Mouse (Mus musculus) heart, embryonic 15.5 days (tissue): Measurements from ENCODE around the gene Rhox1. TPM values are rescaled to one million over a fixed set of nuclear protein-coding genes. Genes with fewer than 3 reads are reported as not detected.
"Not testable (repeated sequence)": the region's sequence is repeated elsewhere in the genome, so short reads cannot be mapped to it uniquely, and the experiment has no call there.

Experiments
- ATAC-seq: fragments of 200-750 bp; cut with Nextera tagmentation; replicated peaks from 2 replicates; pipeline ENCODE4 v1.8.0; 2017; ENCODE audit warnings: low read depth, moderate TSS enrichment; ENCODE audit not compliant: insufficient number of reproducible peaks, insufficient read depth, low FRiP score
- H3K27ac ChIP-seq: fragments of 300-500 bp; sonication (generic); 2 replicates; pipeline ENCODE4 v1.5.1; 2015; ENCODE audit warnings: mild to moderate bottlenecking, inconsistent platforms
- H3K27me3 ChIP-seq: fragments of 300-500 bp; sonication (generic); 2 replicates; pipeline ENCODE4 v1.6.1; 2015; ENCODE audit warnings: inconsistent platforms
- H3K36me3 ChIP-seq: fragments of 300-500 bp; sonication (generic); 2 replicates; pipeline ENCODE4 v1.6.1; 2015; ENCODE audit warnings: mild to moderate bottlenecking, inconsistent platforms
- H3K4me1 ChIP-seq: fragments of 300-500 bp; sonication (generic); replicated peaks from 2 replicates; pipeline ENCODE4 v1.6.1; 2015; ENCODE audit warnings: inconsistent platforms
- H3K4me2 ChIP-seq: fragments of 300-500 bp; sonication (generic); 2 replicates; pipeline ENCODE4 v1.6.1; 2015; ENCODE audit warnings: inconsistent platforms, mild to moderate bottlenecking, moderate library complexity
- H3K4me3 ChIP-seq: fragments of 300-500 bp; sonication (generic); 2 replicates; pipeline ENCODE4 v1.5.1; 2015; ENCODE audit warnings: mild to moderate bottlenecking, inconsistent platforms
- H3K9ac ChIP-seq: fragments of 300-500 bp; sonication (generic); 2 replicates; pipeline ENCODE4 v1.6.1; 2015; ENCODE audit warnings: mild to moderate bottlenecking, inconsistent platforms
- H3K9me3 ChIP-seq: fragments of 300-500 bp; sonication (generic); replicated peaks from 2 replicates; pipeline ENCODE4 v1.6.1; 2016; ENCODE audit warnings: inconsistent platforms
- WGBS: fragments of 180-500 bp; shearing (Covaris S2); methylation state at CpG from one replicate; pipeline ENCODE4 v1.1.7; 2015; ENCODE audit warnings: mixed read lengths; 5-methylcytosine and 5-hydroxymethylcytosine counted together
- polyA plus RNA-seq: library from polyadenylated mRNA; unstranded; fragments of >200 nt; fragmentation: Nextera tagmentation; extraction: Ambion mirVana; gene quantifications from 2 replicates; pipeline ENCODE4 v1.2.1, GENCODE M21; 2015

The Rhox1 gene
- polyA plus RNA-seq = not detected in 2 replicates

DNA sequence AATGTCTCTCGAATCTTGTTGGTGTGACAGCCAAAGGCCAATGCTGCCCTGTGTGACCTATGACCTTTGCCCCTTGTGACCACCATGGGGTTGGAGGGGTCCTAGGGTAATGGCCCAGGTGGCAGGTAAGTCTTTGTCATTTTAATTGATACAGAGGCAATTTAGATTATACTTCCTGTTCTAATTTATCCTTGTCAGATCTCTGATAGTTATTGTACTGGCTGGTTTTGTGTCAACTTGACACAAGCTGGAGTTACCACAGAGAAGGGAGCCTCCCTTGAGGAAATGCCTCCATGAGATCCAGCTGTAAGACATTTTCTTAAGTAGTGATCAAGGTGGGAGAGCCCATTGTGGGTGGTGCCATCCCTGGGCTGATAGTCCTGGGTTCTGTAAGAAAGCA is at the start of gene Rhox1:
Gene Rhox1, minus strand, starts transcription at position 101 of the 400 bp plus-strand sequence.
- WGBS = 61% methylated on average over 1 of the region's 1 CpGs
- not testable (repeated sequence) for ATAC-seq, H3K4me2 ChIP-seq, H3K9me3 ChIP-seq, H3K9ac ChIP-seq, H3K27me3 ChIP-seq, H3K4me3 ChIP-seq, H3K27ac ChIP-seq, H3K4me1 ChIP-seq, H3K36me3 ChIP-seq

DNA sequence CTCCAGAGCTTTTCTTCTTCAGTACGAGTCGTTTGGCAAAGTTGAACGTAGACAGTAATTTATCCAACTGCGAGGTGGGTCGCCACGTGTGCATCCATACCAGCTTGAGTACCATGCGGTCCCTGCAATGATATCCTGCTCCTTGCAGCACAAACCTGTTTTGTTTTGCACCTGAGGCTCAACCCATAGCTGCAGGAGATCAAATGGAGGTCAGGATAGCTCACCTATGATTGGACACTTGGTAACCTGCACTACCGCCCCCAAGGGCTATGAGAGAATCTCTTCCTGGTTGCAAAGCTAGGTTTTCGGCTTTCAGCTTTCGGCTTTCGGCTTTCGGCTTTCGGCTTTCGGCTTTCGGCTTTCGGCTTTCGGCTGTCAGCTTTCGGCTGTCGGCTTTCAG is 43.0 kb upstream of the Rhox1 start, which contains the start of gene Rhox4a:
Gene Rhox4a, plus strand, starts transcription at position 301 of the 400 bp plus-strand sequence.
- H3K9me3 ChIP-seq, H3K4me1 ChIP-seq, H3K4me3 ChIP-seq, H3K27me3 ChIP-seq, H3K27ac ChIP-seq, H3K36me3 ChIP-seq, H3K9ac ChIP-seq, ATAC-seq, H3K4me2 ChIP-seq: not testable (repeated sequence)
- WGBS = 90% methylated on average over 9 of the region's 19 CpGs

DNA sequence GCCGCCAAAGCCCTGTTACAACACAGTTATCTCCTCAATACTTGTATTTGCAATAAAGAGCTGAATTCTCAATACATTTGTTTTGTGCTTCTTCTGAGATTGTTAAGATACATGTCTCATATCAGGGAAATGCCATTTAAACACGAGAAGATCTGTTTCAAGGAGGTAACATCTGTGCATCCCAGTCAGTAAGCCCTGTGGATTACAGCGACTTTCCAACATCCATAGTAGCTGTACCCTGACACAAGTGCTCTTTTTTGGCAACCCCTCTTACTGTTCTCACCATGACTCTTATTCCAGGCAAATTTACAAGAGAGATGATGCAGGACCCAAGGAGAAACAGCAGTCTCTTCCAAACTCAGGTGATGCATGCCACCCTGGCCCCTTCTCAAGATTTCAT is 27.6 kb upstream of the Rhox1 start, which contains the start of gene Rhox3a:
Gene Rhox3a, plus strand, starts transcription at position 301 of the 400 bp plus-strand sequence.
- not testable (repeated sequence) for H3K36me3 ChIP-seq, H3K27ac ChIP-seq, H3K9me3 ChIP-seq, H3K4me1 ChIP-seq, H3K4me3 ChIP-seq, ATAC-seq, H3K4me2 ChIP-seq, H3K27me3 ChIP-seq, H3K9ac ChIP-seq
- 80% methylated on average over 1 of the region's 3 CpGs for WGBS

DNA sequence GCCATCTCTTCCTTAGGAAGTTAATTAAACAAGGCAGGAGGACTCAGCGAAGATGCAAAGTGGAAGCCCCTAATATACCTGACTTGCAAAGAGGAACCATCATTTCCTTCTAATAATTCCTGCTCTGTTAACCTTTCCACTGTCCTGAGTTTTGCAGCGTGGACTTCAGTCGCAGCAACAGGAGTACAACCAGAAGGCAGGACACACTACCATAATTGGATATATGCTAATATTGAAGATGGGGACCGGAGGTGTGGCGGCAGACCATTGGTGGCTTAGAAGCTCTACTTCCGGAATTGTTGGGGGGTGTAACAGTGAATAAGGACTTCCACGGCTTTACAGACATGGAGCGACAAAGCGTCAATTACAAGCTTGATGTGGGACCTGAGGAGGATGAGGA is 22.6 kb upstream of the Rhox1 start, which contains the start of gene Rhox2a:
Gene Rhox2a, plus strand, starts transcription at position 301 of the 400 bp plus-strand sequence.
- H3K4me2 ChIP-seq, H3K27ac ChIP-seq, H3K9me3 ChIP-seq, H3K27me3 ChIP-seq, H3K4me1 ChIP-seq, ATAC-seq, H3K36me3 ChIP-seq, H3K9ac ChIP-seq, H3K4me3 ChIP-seq: not testable (repeated sequence)
- WGBS = 73% methylated on average over 2 of the region's 9 CpGs

DNA sequence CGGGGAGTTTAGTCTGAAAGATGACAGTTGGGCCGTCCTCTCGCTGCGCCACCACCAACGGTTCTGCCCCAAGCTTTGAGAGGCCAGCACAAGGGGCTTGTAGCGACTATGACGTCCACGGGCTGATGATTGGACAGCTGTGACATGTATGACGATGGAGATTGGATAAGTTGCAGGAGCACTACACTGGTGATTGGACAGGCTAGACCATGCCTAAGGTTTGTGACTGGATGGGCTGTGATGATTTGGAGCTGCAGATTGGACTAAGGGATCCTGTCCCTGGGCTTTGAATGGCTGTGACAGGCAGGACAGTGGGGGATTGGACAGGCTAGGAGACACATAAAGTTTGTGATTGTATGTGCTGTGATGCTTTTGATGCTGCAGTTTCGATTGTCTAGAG is 11.1 kb downstream of the Rhox1 start, which contains the start of gene Gm9:
Gene Gm9, minus strand, starts transcription at position 101 of the 400 bp plus-strand sequence.
- no peaks in the 10 kb centered on the region for H3K36me3 ChIP-seq
- WGBS = 82% methylated on average over 10 of the region's 10 CpGs
- H3K9me3 ChIP-seq = no peaks in the 10 kb centered on the region
- no peaks in the 10 kb centered on the region for H3K27me3 ChIP-seq
- ATAC-seq = no peak
- no peak within 1 kb of the TSS for H3K27ac ChIP-seq
- H3K4me2 ChIP-seq = no peak within 1 kb of the TSS
- H3K9ac ChIP-seq = no peak within 1 kb of the TSS
- no peak within 1 kb of the TSS for H3K4me3 ChIP-seq
- no peaks in the 10 kb centered on the region for H3K4me1 ChIP-seq

DNA sequence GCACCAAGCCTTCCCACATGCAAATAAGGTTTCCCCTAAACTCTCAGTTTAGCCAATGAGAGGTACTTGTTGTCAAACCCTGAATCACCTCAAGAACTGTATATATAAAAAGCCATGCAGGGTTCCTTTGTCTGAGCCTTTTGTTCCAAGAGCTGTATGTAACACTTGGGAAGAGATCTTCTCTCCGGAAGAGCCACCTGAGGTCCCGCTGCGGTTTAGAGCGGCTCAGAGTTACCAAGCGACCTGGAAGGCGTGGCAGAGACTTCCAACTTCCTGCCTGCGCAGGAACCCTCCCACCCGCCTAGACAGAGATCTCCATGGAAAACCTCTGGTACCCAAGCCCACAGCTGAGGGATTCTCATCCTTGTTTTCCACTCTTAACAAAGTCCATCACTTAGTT is 23.4 kb downstream of the Rhox1 start:
- Histone ChIP-seq H3K4me2 (no peak overlapping the region), H3K4me1 (no peaks in the 10 kb centered on the region), H3K36me3 (no peaks in the 10 kb centered on the region), H3K9me3 (no peaks in the 10 kb centered on the region), H3K27ac (no peak overlapping the region), H3K27me3 (no peaks in the 10 kb centered on the region), H3K9ac (no peak overlapping the region), H3K4me3 (no peak overlapping the region)
- no peak for ATAC-seq
- WGBS = 42% methylated on average over 8 of the region's 8 CpGs

DNA sequence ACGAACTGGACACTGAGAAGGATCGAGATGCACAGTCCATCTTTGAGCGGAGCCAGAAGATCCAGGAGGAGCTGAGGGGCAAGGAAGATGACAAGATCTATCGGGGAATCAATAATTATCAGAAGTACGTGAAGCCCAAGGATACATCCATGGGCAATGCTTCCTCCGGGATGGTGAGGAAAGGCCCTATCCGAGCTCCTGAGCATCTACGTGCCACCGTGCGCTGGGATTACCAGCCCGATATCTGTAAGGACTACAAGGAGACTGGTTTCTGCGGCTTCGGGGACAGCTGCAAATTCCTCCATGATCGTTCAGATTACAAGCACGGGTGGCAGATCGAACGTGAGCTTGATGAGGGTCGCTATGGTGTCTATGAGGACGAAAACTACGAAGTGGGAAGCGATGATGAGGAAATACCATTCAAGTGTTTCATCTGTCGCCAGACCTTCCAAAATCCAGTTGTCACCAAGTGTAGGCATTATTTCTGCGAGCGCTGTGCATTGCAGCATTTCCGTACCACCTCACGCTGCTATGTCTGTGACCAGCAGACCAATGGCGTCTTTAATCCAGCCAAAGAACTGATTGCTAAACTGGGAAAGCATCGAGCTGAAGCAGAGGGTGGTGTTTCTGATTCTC is 30.2 kb downstream of the Rhox1 start:
- H3K4me2 ChIP-seq = peak overlapping the region; percentile 68
- no peaks in the 10 kb centered on the region for H3K27me3 ChIP-seq
- H3K9ac ChIP-seq = peak overlapping the region; percentile 55
- WGBS = 23% methylated on average over 28 of the region's 28 CpGs
- no peaks in the 10 kb centered on the region for H3K9me3 ChIP-seq
- H3K4me3 ChIP-seq = peak overlapping the region; percentile 63
- peak overlapping the region; percentile 62; the same call in 1 of the 2 replicates for H3K27ac ChIP-seq
- H3K4me1 ChIP-seq = no peaks in the 10 kb centered on the region
- no peak for ATAC-seq
- H3K36me3 ChIP-seq = no peaks in the 10 kb centered on the region

DNA sequence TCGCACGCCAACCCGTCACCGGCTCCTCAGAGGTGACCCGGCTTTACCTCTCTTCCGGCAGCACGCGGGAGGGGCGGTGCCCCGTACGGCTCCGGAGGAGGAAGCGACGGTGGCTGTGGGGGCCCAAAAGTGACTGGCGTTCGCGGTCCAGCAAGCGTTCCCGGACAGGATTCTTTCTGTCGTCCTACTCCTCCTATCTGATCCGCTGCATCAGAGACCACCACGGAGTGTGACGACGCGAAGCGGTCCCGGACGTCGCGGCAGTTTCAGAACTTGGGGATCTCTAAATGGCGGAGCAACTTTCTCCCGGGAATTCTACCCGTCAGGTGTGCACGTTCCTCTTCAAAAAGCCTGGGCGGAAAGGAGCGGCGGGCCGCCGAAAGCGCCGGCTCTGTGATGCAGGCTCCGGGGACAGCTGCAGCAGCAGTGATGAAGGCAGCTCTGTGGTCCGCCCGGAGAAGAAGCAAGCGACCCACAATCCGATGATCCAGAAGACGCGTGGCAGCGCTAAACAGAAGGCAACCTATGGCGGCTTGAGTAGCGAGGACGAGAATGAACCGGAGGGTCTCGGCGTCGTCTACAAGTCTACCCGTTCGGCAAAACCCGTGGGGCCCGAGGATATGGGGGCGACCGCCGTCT is 30.8 kb downstream of the Rhox1 start, which contains the start of the genes Ndufa1 and Rnf113a1:
Gene Ndufa1, minus strand, starts transcription at position 59 of the 639 bp plus-strand sequence.
Gene Rnf113a1, plus strand, starts transcription at position 141 of the 639 bp plus-strand sequence.
- Histone ChIP-seq H3K27me3 (no peaks in the 10 kb centered on the region), H3K4me1 (no peaks in the 10 kb centered on the region), H3K9ac (peak within 1 kb of the TSS; percentile 55), H3K4me2 (peak within 1 kb of the TSS; percentile 68), H3K9me3 (no peaks in the 10 kb centered on the region), H3K36me3 (no peaks in the 10 kb centered on the region), H3K4me3 (peak within 1 kb of the TSS; percentile 63), H3K27ac (peak within 1 kb of the TSS; percentile 62)
- 15% methylated on average over 63 of the region's 63 CpGs for WGBS
- ATAC-seq = peak; percentile 66

DNA sequence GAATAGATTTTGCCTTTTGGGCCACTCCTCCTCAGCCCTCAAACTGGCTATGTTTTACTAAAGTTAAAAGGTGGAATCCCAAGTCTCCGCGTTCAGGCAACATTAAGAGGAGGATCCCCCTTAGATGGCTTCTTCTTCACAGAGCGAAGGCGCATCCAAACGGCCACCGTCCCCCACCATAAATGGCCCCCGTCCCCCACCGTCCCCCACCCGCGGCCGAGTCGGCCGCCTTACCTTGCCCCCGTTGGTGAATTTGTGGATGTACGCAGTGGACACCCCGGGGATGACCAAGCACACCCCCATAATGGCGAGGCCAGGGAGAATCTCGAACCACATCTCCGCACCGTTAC is 31.3 kb downstream of the Rhox1 start:
- whole genome bisulfite sequencing = 14% methylated on average over 20 of the region's 20 CpGs
- no peak overlapping the region for H3K27ac ChIP-seq

DNA sequence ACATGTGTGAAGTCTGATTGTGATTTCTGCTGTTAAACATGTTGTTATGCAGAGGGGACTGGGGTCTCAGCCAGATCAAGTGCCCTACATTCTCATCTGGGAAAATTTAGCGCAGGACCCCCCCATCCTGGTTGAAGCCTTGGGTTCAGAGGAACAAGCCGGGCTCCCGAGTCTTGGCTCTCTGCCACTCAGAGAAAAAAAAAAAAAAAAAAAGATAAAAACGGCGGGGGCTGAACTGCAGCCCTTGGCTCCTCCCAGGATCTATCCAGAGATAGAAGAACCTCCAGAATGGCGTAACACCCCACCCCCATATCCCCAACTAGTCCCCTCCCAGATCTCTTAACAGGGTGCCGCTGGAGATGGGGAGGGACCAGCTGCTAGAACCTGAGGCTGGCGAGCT is 37.7 kb downstream of the Rhox1 start:
- H3K36me3 ChIP-seq, H3K9me3 ChIP-seq, H3K9ac ChIP-seq, ATAC-seq, H3K27ac ChIP-seq, H3K4me1 ChIP-seq, H3K27me3 ChIP-seq: not testable (repeated sequence)
- H3K4me3 ChIP-seq = 0 out of 2 replicates have a peak overlapping the region, but pooled peaks have one; percentile 8
- WGBS = 32% methylated on average over 8 of the region's 8 CpGs
- H3K4me2 ChIP-seq = peak overlapping the region; percentile 41

More for the DNA sequence above, 31.3 kb downstream of the Rhox1 start:
- Histone ChIP-seq H3K9ac (peak overlapping the region; percentile 55), H3K4me1 (no peaks in the 10 kb centered on the region), H3K4me3 (peak overlapping the region; percentile 63), H3K9me3 (no peaks in the 10 kb centered on the region), H3K36me3 (no peaks in the 10 kb centered on the region), H3K4me2 (peak overlapping the region; percentile 68), H3K27me3 (no peaks in the 10 kb centered on the region)
- ATAC-seq = no peak

DNA sequence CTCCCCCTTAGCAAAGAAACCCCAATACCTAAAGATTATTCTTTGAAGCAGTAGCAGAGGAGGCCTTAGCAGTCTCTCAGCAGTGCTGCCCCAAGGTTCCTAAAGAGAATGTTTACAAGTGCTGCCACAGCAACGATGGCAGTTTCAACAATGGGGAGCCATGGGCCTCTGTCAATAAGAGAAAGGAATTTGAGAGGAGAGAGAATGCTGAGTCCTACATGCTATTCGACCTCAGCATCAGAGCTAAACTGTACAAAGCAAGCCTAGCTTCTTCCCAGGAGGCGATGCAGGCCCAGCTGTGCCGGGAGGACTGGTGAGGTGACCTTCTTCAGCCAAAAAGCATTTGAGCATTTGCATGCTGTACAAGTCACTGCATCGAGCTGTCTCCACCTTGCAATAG is 53.3 kb downstream of the Rhox1 start, which contains the start of gene Akap14:
Gene Akap14, minus strand, starts transcription at position 101 of the 400 bp plus-strand sequence.
- Histone ChIP-seq H3K4me2 (no peak within 1 kb of the TSS), H3K4me3 (no peak within 1 kb of the TSS), H3K9me3 (no peaks in the 10 kb centered on the region), H3K27me3 (no peaks in the 10 kb centered on the region), H3K36me3 (no peaks in the 10 kb centered on the region), H3K9ac (no peak within 1 kb of the TSS), H3K4me1 (no peaks in the 10 kb centered on the region), H3K27ac (no peak within 1 kb of the TSS)
- no peak for ATAC-seq
- 45% methylated on average over 5 of the region's 5 CpGs for WGBS
